Mouse (Mus musculus) left cerebral cortex, adult 11 months (tissue): Measurements from ENCODE around the gene Tmem131l.
"Not testable (repeated sequence)": the region's sequence is repeated elsewhere in the genome, so short reads cannot be mapped to it uniquely, and the experiment has no call there.

Experiments used
- DNase-seq: peaks from one replicate; pipeline ENCODE4 v3.0.0; 2022; ENCODE audit warnings: low spot score

Tmem131l gene

GRCm38 (mm10) chr3:83905161-83905560 lies 134.8 kb downstream of the Tmem131l start:
- DNase-seq, result no peak

- no peak for DNase-seq
Observed at GRCm38 (mm10) chr3:83904176-83904958, 135.6 kb downstream of the Tmem131l start.

GRCm38 (mm10) chr3:83902943-83903342 lies 137.0 kb downstream of the Tmem131l start:
- DNase-seq, result no peak

- DNase-seq, result no peak
Observed at GRCm38 (mm10) chr3:83902459-83902858, 137.5 kb downstream of the Tmem131l start.

- DNase-seq, result no peak
Observed at GRCm38 (mm10) chr3:83900756-83901373, 139.1 kb downstream of the Tmem131l start.

- peak; percentile 33 for DNase-seq
Observed at GRCm38 (mm10) chr3:83899556-83899955, 140.4 kb downstream of the Tmem131l start.

- no peak for DNase-seq
Observed at GRCm38 (mm10) chr3:83898246-83898645, 141.7 kb downstream of the Tmem131l start.

- no peak for DNase-seq
Observed at GRCm38 (mm10) chr3:83895811-83896210, 144.2 kb downstream of the Tmem131l start.

GRCm38 (mm10) chr3:83895111-83895510 lies 144.9 kb downstream of the Tmem131l start:
- no peak for DNase-seq

- DNase-seq, result no peak
Observed at GRCm38 (mm10) chr3:83885163-83885562, 154.8 kb downstream of the Tmem131l start.

GRCm38 (mm10) chr3:83879261-83880050 lies 160.5 kb downstream of the Tmem131l start:
- DNase-seq, result not testable (repeated sequence)

GRCm38 (mm10) chr3:83878801-83879200 lies 161.2 kb downstream of the Tmem131l start:
- DNase-seq, result no peak

- no peak for DNase-seq
Observed at GRCm38 (mm10) chr3:83876299-83876698, 163.7 kb downstream of the Tmem131l start.

- DNase-seq, result not testable (repeated sequence)
Observed at GRCm38 (mm10) chr3:83875078-83875477, 164.9 kb downstream of the Tmem131l start.

- not testable (repeated sequence) for DNase-seq
Observed at GRCm38 (mm10) chr3:83872853-83873252, 167.1 kb downstream of the Tmem131l start.

GRCm38 (mm10) chr3:83871962-83872361 lies 168.0 kb downstream of the Tmem131l start:
- DNase-seq, result not testable (repeated sequence)

GRCm38 (mm10) chr3:83871559-83871958 lies 168.4 kb downstream of the Tmem131l start:
- not testable (repeated sequence) for DNase-seq

GRCm38 (mm10) chr3:83869776-83870175 lies 170.2 kb downstream of the Tmem131l start:
- no peak for DNase-seq

- DNase-seq, result not testable (repeated sequence)
Observed at GRCm38 (mm10) chr3:83867026-83867425, 172.9 kb downstream of the Tmem131l start.

- no peak for DNase-seq
Observed at GRCm38 (mm10) chr3:83865216-83865615, 174.8 kb downstream of the Tmem131l start.

GRCm38 (mm10) chr3:83864064-83864548 lies 175.9 kb downstream of the Tmem131l start:
- DNase-seq, result no peak

- peak; percentile 44 for DNase-seq
Observed at GRCm38 (mm10) chr3:83862956-83863355, 177.0 kb downstream of the Tmem131l start.
